Mouse (Mus musculus) layer of hippocampus, adult 8-10 months (tissue): ENCODE measurements at regions not wholly inside any gene's neighbourhood (a gene's known extent, or its start where the extent isn't known, plus 50 kb on each side); places are given as distances from the start of the nearest gene placed in this dataset.

Source experiments
- DNase-seq, 2 experiments: peaks; one replicate each; pipeline ENCODE4 v3.0.0; 2022; ENCODE audit warnings: low spot score in 2 of 2

GRCm38 (mm10) chr7:82921722-82922121 lies 54.6 kb downstream of the Mex3b start:
- no peak for DNase-seq

- DNase-seq: peak; percentile 76 to 82
Measured at GRCm38 (mm10) chr7:82923220-82924071, 56.3 kb downstream of the Mex3b start.

GRCm38 (mm10) chr7:82924092-82924491 lies 57.0 kb downstream of the Mex3b start:
- no peak for DNase-seq

- no peak for DNase-seq
Measured at GRCm38 (mm10) chr7:82938311-82938710, 71.2 kb downstream of the Mex3b start.

- no peak for DNase-seq
Measured at GRCm38 (mm10) chr7:82939536-82939935, 72.4 kb downstream of the Mex3b start.

- peak; percentile 13 to 27 for DNase-seq
Measured at GRCm38 (mm10) chr7:82943376-82943775, 76.2 kb downstream of the Mex3b start.

- no peak for DNase-seq
Measured at GRCm38 (mm10) chr7:82943797-82944196, 76.7 kb downstream of the Mex3b start.

GRCm38 (mm10) chr7:82949372-82949771 lies 82.2 kb downstream of the Mex3b start:
- DNase-seq: no peak

- no peak for DNase-seq
Measured at GRCm38 (mm10) chr7:82957208-82957977, 90.3 kb downstream of the Mex3b start.

GRCm38 (mm10) chr7:82970599-82970998 lies 103.5 kb downstream of the Mex3b start:
- DNase-seq: no peak

- DNase-seq: no peak
Measured at GRCm38 (mm10) chr7:82971244-82971643, 104.1 kb downstream of the Mex3b start.

- no peak for DNase-seq
Measured at GRCm38 (mm10) chr7:82972214-82973006, 105.3 kb downstream of the Mex3b start.

GRCm38 (mm10) chr7:82990708-82991107 lies 123.6 kb downstream of the Mex3b start:
- DNase-seq: no peak

GRCm38 (mm10) chr7:82993136-82993535 lies 126.0 kb downstream of the Mex3b start:
- DNase-seq: no peak

- DNase-seq: no peak
Measured at GRCm38 (mm10) chr7:82998848-82999247, 131.7 kb downstream of the Mex3b start.

GRCm38 (mm10) chr7:83007540-83007939 lies 140.4 kb downstream of the Mex3b start:
- no peak for DNase-seq

GRCm38 (mm10) chr7:83012145-83012544 lies 145.0 kb downstream of the Mex3b start:
- no peak for DNase-seq

GRCm38 (mm10) chr7:83014725-83015690 lies 147.9 kb downstream of the Mex3b start:
- no peak for DNase-seq

- no peak for DNase-seq
Measured at GRCm38 (mm10) chr7:83015756-83016155, 148.6 kb downstream of the Mex3b start.

- no peak for DNase-seq
Measured at GRCm38 (mm10) chr7:83016566-83016965, 149.4 kb downstream of the Mex3b start.

GRCm38 (mm10) chr7:83020584-83020983 lies 153.5 kb downstream of the Mex3b start:
- no peak for DNase-seq
